Mouse (Mus musculus) bone marrow, adult 2 months (tissue): ENCODE measurements around the gene Ugt1a6b. TPM values are rescaled to one million over a fixed set of nuclear protein-coding genes. Genes with fewer than 3 reads are reported as not detected.

ENCODE experiments used
- H3K27ac ChIP-seq: fragments of 200-500 bp; 2 replicates; pipeline ENCODE4 v1.5.1; 2012; ENCODE audit warnings: low read depth, mild to moderate bottlenecking, control low read depth, inconsistent platforms, low read length; ENCODE audit not compliant: control insufficient read depth, poor library complexity, insufficient read depth
- H3K4me1 ChIP-seq: fragments of 200-500 bp; 2 replicates; pipeline ENCODE4 v1.6.1; 2011; ENCODE audit warnings: low read length; ENCODE audit not compliant: control insufficient read depth, insufficient read depth
- H3K4me3 ChIP-seq: fragments of 200-500 bp; replicated peaks from 2 replicates; pipeline ENCODE3; 2011; ENCODE audit warnings: mild to moderate bottlenecking, low read depth, low read length, control low read depth; ENCODE audit not compliant: control insufficient read depth
- CTCF ChIP-seq: fragments of 200-500 bp; IDR thresholded peaks from 2 replicates; pipeline ENCODE4 v1.5.1; 2011; ENCODE audit warnings: low read length, control low read depth; ENCODE audit not compliant: control insufficient read depth, insufficient read depth
- POLR2A ChIP-seq: fragments of 200-500 bp; IDR thresholded peaks from 2 replicates; pipeline ENCODE4 v1.6.1; 2011; ENCODE audit warnings: low read depth, mild to moderate bottlenecking, control low read depth, low read length, borderline replicate concordance; ENCODE audit not compliant: control insufficient read depth
- WGBS: fragments of 180-500 bp; shearing (Covaris S2); methylation state at CpG from one replicate; pipeline ENCODE4 v1.1.7; 2018; 5-methylcytosine and 5-hydroxymethylcytosine counted together
- polyA plus RNA-seq: library from polyadenylated mRNA; stranded (reverse); fragments of >200 nt; gene quantifications from 2 replicates; pipeline ENCODE4 v1.2.4, GENCODE M21; 2011; ENCODE audit warnings: low replicate concordance; ENCODE audit not compliant: missing spikeins, insufficient read depth, insufficient read length

The Ugt1a6b gene
- polyA plus RNA-seq, 1 experiment = 6.5 TPM

GRCm38 (mm10) chr1:88256886-88257663, 154.0 kb downstream of the Ugt1a6b start:
- Histone ChIP-seq H3K27ac (no peak overlapping the region), H3K4me1 (peaks cover 19% of the 10 kb centered on the region), H3K4me3 (no peak overlapping the region)
- 71% methylated on average over 10 of the region's 10 CpGs for WGBS
- TF ChIP-seq POLR2A = no peak
- TF ChIP-seq CTCF = no peak

GRCm38 (mm10) chr1:88257681-88258080, 154.6 kb downstream of the Ugt1a6b start:
- 74% methylated on average over 6 of the region's 6 CpGs for WGBS
- Histone ChIP-seq H3K27ac (no peak overlapping the region), H3K4me3 (no peak overlapping the region), H3K4me1 (peaks cover 19% of the 10 kb centered on the region)
- no peak for TF ChIP-seq CTCF
- no peak for TF ChIP-seq POLR2A

- TF ChIP-seq CTCF (no peak), POLR2A (no peak)
- H3K27ac ChIP-seq = no peak overlapping the region
- peaks cover 19% of the 10 kb centered on the region for H3K4me1 ChIP-seq
- H3K4me3 ChIP-seq = no peak overlapping the region
- 63% methylated on average over 6 of the region's 6 CpGs for WGBS
Observed at GRCm38 (mm10) chr1:88258361-88258760, 155.3 kb downstream of the Ugt1a6b start.

GRCm38 (mm10) chr1:88258881-88259642, 156.0 kb downstream of the Ugt1a6b start:
- H3K4me3 ChIP-seq = no peak overlapping the region
- WGBS = 40% methylated on average over 8 of the region's 8 CpGs
- TF ChIP-seq POLR2A (no peak), CTCF (no peak)
- H3K4me1 ChIP-seq = peaks cover 21% of the 10 kb centered on the region
- peak overlapping the region; percentile 64 for H3K27ac ChIP-seq

GRCm38 (mm10) chr1:88259643-88260024, 156.6 kb downstream of the Ugt1a6b start:
- H3K4me3 ChIP-seq = no peak overlapping the region
- TF ChIP-seq POLR2A (no peak), CTCF (no peak)
- 76% methylated on average over 4 of the region's 4 CpGs for WGBS
- H3K27ac ChIP-seq = peak overlapping the region; percentile 64
- peaks cover 21% of the 10 kb centered on the region for H3K4me1 ChIP-seq

GRCm38 (mm10) chr1:88260114-88260513, 157.1 kb downstream of the Ugt1a6b start:
- H3K4me3 ChIP-seq = no peak overlapping the region
- TF ChIP-seq CTCF = no peak
- no peak for TF ChIP-seq POLR2A
- H3K4me1 ChIP-seq = peaks cover 21% of the 10 kb centered on the region
- 53% methylated on average over 6 of the region's 6 CpGs for WGBS
- H3K27ac ChIP-seq = peak overlapping the region; percentile 64

- Histone ChIP-seq H3K4me1 (peaks cover 21% of the 10 kb centered on the region), H3K27ac (peak overlapping the region; percentile 64), H3K4me3 (no peak overlapping the region)
- no peak for TF ChIP-seq POLR2A
- TF ChIP-seq CTCF = no peak
- WGBS = 55% methylated on average over 10 of the region's 10 CpGs
Observed at GRCm38 (mm10) chr1:88260604-88261377, 157.7 kb downstream of the Ugt1a6b start.

GRCm38 (mm10) chr1:88261706-88262105, 158.7 kb downstream of the Ugt1a6b start:
- Histone ChIP-seq H3K4me3 (no peak overlapping the region), H3K27ac (peak overlapping the region; percentile 12), H3K4me1 (peaks cover 21% of the 10 kb centered on the region)
- 78% methylated on average over 7 of the region's 7 CpGs for WGBS
- TF ChIP-seq CTCF (no peak), POLR2A (no peak)
